Mouse (Mus musculus) colon, adult 2 months (tissue): ENCODE results near the gene Hsd3b7. TPM values are rescaled to one million over a fixed set of nuclear protein-coding genes. Genes with fewer than 3 reads are reported as not detected.

Source experiments
- polyA plus RNA-seq: library from polyadenylated mRNA; depleted of rRNA; stranded (reverse); fragments of >200 nt; gene quantifications from 2 replicates; pipeline ENCODE4 v1.2.3, GENCODE M21; 2012; rRNA removed

Gene Hsd3b7
- 64.8 and 84.2 TPM in 2 replicates for polyA plus RNA-seq

GRCm38 (mm10) chr7:127800435-127801009, at the start of gene Hsd3b7:
Hsd3b7 (plus strand) TSS chr7:127800604.

DNA sequence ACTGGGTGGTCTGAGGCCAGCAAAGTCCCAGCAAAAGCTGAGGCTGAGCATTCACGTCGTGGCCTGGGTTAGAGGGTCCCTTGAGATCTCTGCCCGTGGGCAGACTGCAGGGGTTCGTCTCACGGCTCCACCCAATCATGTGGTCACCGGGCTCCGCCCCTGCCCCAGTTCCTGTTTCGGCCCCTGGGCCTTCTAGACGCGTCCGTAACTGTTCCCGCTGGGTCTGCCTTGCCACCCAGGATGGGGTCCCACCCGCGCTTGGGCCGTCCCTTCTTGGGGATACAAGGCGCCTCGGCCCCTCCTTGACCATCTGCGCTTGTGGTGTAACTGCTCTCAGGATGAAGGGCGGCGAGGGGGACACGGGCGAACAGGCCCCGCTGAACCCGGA, 30.8 kb upstream of the Hsd3b7 start, which contains the start of gene Orai3:
TSS of gene Orai3 (plus strand) at position 165 of the 388 bp plus-strand sequence.

DNA sequence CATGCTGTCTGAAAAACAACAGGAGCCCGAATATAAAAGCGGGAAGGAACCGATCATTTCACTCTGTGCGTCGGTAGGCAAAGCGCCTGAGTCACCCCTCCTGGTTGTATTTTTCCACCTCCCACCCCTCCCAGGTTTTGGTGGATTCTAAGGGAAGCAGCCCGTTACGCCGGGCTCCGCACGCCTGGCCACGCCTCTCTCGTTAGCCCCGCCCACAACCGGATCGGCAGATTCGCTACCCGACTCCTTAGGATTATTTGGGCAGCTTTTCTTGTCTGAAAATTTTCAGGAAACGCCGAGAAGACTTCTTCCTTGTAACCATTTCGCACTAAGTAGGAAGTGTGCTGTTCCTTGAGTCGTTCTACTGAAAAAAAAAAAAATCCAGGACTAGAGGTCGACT, 24.0 kb upstream of the Hsd3b7 start, which contains the start of gene Setd1a:
TSS of gene Setd1a (plus strand) at position 245 of the 400 bp plus-strand sequence.

GRCm38 (mm10) chr7:127785308-127785707, 15.1 kb upstream of the Hsd3b7 start, which contains the start of gene Gm49388:
Gm49388 (plus strand) TSS chr7:127785608.

GRCm38 (mm10) chr7:127824176-127824871, 23.9 kb downstream of the Hsd3b7 start, which contains the start of the genes Stx4a and Stx1b:
Stx4a (plus strand) TSS chr7:127824294.
Stx1b (minus strand) TSS chr7:127824549.

Other genes starting within 250 kb of the Hsd3b7 start
- gene Tmem265, start 239.2 kb upstream of the Hsd3b7 start, polyA plus RNA-seq = 0.83 and 2.6 TPM in 2 replicates
- gene Phkg2, start 227.3 kb upstream of the Hsd3b7 start, polyA plus RNA-seq = 55.0 and 55.1 TPM in 2 replicates
- gene Ccdc189, start 212.0 kb upstream of the Hsd3b7 start, polyA plus RNA-seq = 3.1 and 3.2 TPM in 2 replicates
- gene Rnf40, start 211.8 kb upstream of the Hsd3b7 start, polyA plus RNA-seq = 24.1 and 24.4 TPM in 2 replicates
- gene Zfp629, start 184.8 kb upstream of the Hsd3b7 start, polyA plus RNA-seq = 8.3 and 8.5 TPM in 2 replicates
- gene Bcl7c, start 91.7 kb upstream of the Hsd3b7 start, polyA plus RNA-seq = 30.5 and 30.6 TPM in 2 replicates
- 17.1 and 23.7 TPM in 2 replicates for gene Ctf1, start 87.9 kb upstream of the Hsd3b7 start, polyA plus RNA-seq
- not detected in 2 replicates for gene Ctf2, start 68.4 kb upstream of the Hsd3b7 start, polyA plus RNA-seq
- gene Fbxl19, start 56.1 kb upstream of the Hsd3b7 start, polyA plus RNA-seq = 47.9 and 56.8 TPM in 2 replicates
- gene Orai3, start 30.8 kb upstream of the Hsd3b7 start, polyA plus RNA-seq = 35.4 and 46.9 TPM in 2 replicates
- gene Setd1a, start 23.9 kb upstream of the Hsd3b7 start, polyA plus RNA-seq = 8.2 and 9.2 TPM in 2 replicates
- gene Gm49388, start 15.0 kb upstream of the Hsd3b7 start, polyA plus RNA-seq = 0.86 TPM in 1 of 2 replicates, not detected in the other
- gene Stx4a, start 23.7 kb downstream of the Hsd3b7 start, polyA plus RNA-seq = 61.1 and 76.4 TPM in 2 replicates
- 3.9 and 4.8 TPM in 2 replicates for gene Stx1b, start 23.9 kb downstream of the Hsd3b7 start, polyA plus RNA-seq
- gene Zfp646, start 75.6 kb downstream of the Hsd3b7 start, polyA plus RNA-seq = 20.2 and 20.8 TPM in 2 replicates
- gene Zfp668, start 76.2 kb downstream of the Hsd3b7 start, polyA plus RNA-seq = 6.5 and 7.7 TPM in 2 replicates
- 5.0 and 5.2 TPM in 2 replicates for gene Prss53, start 90.4 kb downstream of the Hsd3b7 start, polyA plus RNA-seq
- not detected in 2 replicates for gene Gm21974, start 94.8 kb downstream of the Hsd3b7 start, polyA plus RNA-seq
- gene Vkorc1, start 95.0 kb downstream of the Hsd3b7 start, polyA plus RNA-seq = 136 and 159 TPM in 2 replicates
- 74.3 and 95.0 TPM in 2 replicates for gene Bckdk, start 103.5 kb downstream of the Hsd3b7 start, polyA plus RNA-seq
- 9.7 and 12.9 TPM in 2 replicates for gene Kat8, start 111.9 kb downstream of the Hsd3b7 start, polyA plus RNA-seq
- gene Prss8, start 129.5 kb downstream of the Hsd3b7 start, polyA plus RNA-seq = 119 and 136 TPM in 2 replicates
- 7.5 and 10.7 TPM in 2 replicates for gene Prss36, start 146.1 kb downstream of the Hsd3b7 start, polyA plus RNA-seq
- 156 and 158 TPM in 2 replicates for gene Fus, start 166.9 kb downstream of the Hsd3b7 start, polyA plus RNA-seq
- gene Pycard, start 193.3 kb downstream of the Hsd3b7 start, polyA plus RNA-seq = 407 and 442 TPM in 2 replicates
- 18.5 and 21.0 TPM in 2 replicates for gene Trim72, start 203.3 kb downstream of the Hsd3b7 start, polyA plus RNA-seq